7 mouse cellular contexts compared by ENCODE assay signal in the genomic region with DNA sequence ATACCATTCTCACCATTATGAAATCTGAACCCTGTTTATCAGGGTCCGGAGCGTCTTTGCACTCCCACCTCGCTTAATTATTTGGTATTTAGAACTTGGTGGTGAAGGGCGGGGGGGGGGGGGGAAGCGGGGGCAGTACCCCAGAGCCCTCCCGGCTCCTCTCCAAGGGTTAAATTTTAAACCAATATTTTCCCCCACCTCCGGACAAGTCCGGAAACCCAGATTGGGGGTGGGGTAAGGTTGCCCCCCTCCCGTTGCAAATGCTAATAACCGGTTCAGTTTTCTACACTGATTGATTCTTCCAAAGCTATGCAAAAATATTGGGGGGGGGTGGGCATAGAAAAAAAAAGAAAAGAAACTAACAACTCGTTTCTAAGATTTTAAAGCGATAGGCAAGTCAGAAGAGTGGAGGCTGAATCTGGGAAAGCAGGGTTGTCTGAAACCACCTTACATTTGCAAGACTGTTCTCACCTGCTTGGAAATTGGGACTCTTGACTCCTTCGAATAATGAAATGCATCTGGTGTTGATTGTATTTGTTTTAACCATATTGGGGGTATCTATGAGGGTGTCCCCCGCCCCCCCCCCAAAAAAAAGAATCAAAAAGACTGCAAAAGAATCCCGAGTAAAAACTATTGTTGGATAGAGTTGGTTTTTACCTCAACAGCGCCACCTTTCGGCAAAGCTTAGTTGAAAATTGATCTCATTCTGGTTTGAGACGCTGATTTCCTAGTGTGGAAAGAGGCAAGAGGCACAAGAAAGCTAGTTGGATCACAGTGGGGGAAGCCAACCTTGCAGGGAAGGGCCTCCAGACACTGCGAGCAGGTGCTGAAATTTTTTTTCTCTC. TPM values are rescaled to one million over a fixed set of nuclear protein-coding genes. Genes with fewer than 3 reads are reported as not detected.
DNase-seq lines count a peak whose midpoint lies in the region; ATAC-seq and TF ChIP-seq lines count a peak whose summit lies in the region.

No protein-coding gene starts in this region.

- peak overlapping the region; percentile 83 for H3K4me2 ChIP-seq in embryonic facial prominence, embryonic 13.5 days
- peak overlapping the region; percentile 84 for H3K4me2 ChIP-seq in heart, embryonic 12.5 days
- peak overlapping the region; percentile 86 for H3K4me2 ChIP-seq in kidney, postnatal 0 days (ENCODE audit: low read length)
- H3K4me2 ChIP-seq in limb, embryonic 15.5 days = peak overlapping the region; percentile 84
- peak overlapping the region; percentile 61 for H3K4me2 ChIP-seq in stomach, embryonic 14.5 days (replicated peaks; ENCODE audit: low read depth, low read length)

- no peaks in the 10 kb centered on the region for H3K36me3 ChIP-seq in embryonic facial prominence, embryonic 13.5 days
- no peaks in the 10 kb centered on the region for H3K36me3 ChIP-seq in heart, embryonic 12.5 days
- H3K36me3 ChIP-seq in kidney, postnatal 0 days (ENCODE audit: insufficient read depth, low read length) = no peaks in the 10 kb centered on the region
- H3K36me3 ChIP-seq in limb, embryonic 15.5 days = no peaks in the 10 kb centered on the region
- H3K36me3 ChIP-seq in stomach, embryonic 14.5 days (ENCODE audit: control insufficient read depth, insufficient read depth, low read length) = no peaks in the 10 kb centered on the region

- H3K27me3 ChIP-seq in embryonic facial prominence, embryonic 13.5 days = peaks cover 33% of the 10 kb centered on the region
- peaks cover 21% of the 10 kb centered on the region for H3K27me3 ChIP-seq in heart, embryonic 12.5 days (replicated peaks)
- no peaks in the 10 kb centered on the region for H3K27me3 ChIP-seq in kidney, postnatal 0 days (ENCODE audit: insufficient read depth, low read length)
- H3K27me3 ChIP-seq in limb, embryonic 15.5 days = peaks cover 30% of the 10 kb centered on the region
- no peaks in the 10 kb centered on the region for H3K27me3 ChIP-seq in stomach, embryonic 14.5 days (ENCODE audit: control insufficient read depth, insufficient read depth, low read length)

- TF ChIP-seq POLR2A in bone marrow macrophage, adult 2 months (IDR thresholded peaks at IDR 0.05; ENCODE audit: borderline replicate concordance, low read depth, low read length) = no peak

- no peak; the same call in 1 of the 2 replicates for TF ChIP-seq CTCF in bone marrow macrophage, adult 2 months (IDR thresholded peaks at IDR 0.05; ENCODE audit: low read depth, low read length)
- TF ChIP-seq CTCF in kidney, postnatal 0 days (IDR thresholded peaks at IDR 0.05; ENCODE audit: low read depth) = peak; percentile 80

- peak overlapping the region; percentile 88; the same call in 1 of the 2 replicates for H3K27ac ChIP-seq in bone marrow macrophage, adult 2 months (ENCODE audit: insufficient read depth, low read depth, low read length)
- H3K27ac ChIP-seq in embryonic facial prominence, embryonic 13.5 days = no peak overlapping the region; the same call in 1 of the 2 replicates
- no peak overlapping the region for H3K27ac ChIP-seq in heart, embryonic 12.5 days (ENCODE audit: poor library complexity, severe bottlenecking)
- peak overlapping the region; percentile 82; the same call in 1 of the 2 replicates for H3K27ac ChIP-seq in kidney, postnatal 0 days
- H3K27ac ChIP-seq in limb, embryonic 15.5 days = no peak overlapping the region
- H3K27ac ChIP-seq in stomach, embryonic 14.5 days (ENCODE audit: low read length) = no peak overlapping the region

- WGBS in embryonic facial prominence, embryonic 13.5 days = 1% methylated on average over 19 of the region's 19 CpGs
- 3% methylated on average over 19 of the region's 19 CpGs for WGBS in heart, embryonic 12.5 days
- under 1% methylated on average over 19 of the region's 19 CpGs for WGBS in kidney, postnatal 0 days
- WGBS in limb, embryonic 15.5 days = under 1% methylated on average over 19 of the region's 19 CpGs
- WGBS in stomach, embryonic 14.5 days = 1% methylated on average over 19 of the region's 19 CpGs

- ATAC-seq in embryonic facial prominence, embryonic 13.5 days (ENCODE audit: insufficient number of reproducible peaks, insufficient read depth, low FRiP score, low TSS enrichment, low read depth) = no peak
- no peak for ATAC-seq in heart, embryonic 12.5 days (ENCODE audit: insufficient number of reproducible peaks, low FRiP score)
- no peak for ATAC-seq in kidney, postnatal 0 days (replicated peaks; ENCODE audit: low FRiP score, low read depth)
- no peak for ATAC-seq in limb, embryonic 15.5 days (ENCODE audit: insufficient number of reproducible peaks, low FRiP score, low TSS enrichment, low read depth)
- ATAC-seq in stomach, embryonic 14.5 days (ENCODE audit: insufficient number of reproducible peaks, insufficient read depth, low FRiP score, low read depth) = no peak

- H3K9ac ChIP-seq in embryonic facial prominence, embryonic 13.5 days = 0 out of 2 replicates have a peak overlapping the region, but pooled peaks have one; percentile 3
- H3K9ac ChIP-seq in heart, embryonic 12.5 days = peak overlapping the region; percentile 47; the same call in 1 of the 2 replicates
- no peak overlapping the region for H3K9ac ChIP-seq in kidney, postnatal 0 days (ENCODE audit: low read depth, low read length)
- H3K9ac ChIP-seq in limb, embryonic 15.5 days = no peak overlapping the region
- H3K9ac ChIP-seq in stomach, embryonic 14.5 days (replicated peaks; ENCODE audit: low read depth, low read length) = no peak overlapping the region

- H3K4me1 ChIP-seq in bone marrow macrophage, adult 2 months (ENCODE audit: control insufficient read depth, insufficient read depth, low read length) = peaks cover 5% of the 10 kb centered on the region; the same call in 1 of the 2 replicates
- H3K4me1 ChIP-seq in embryonic facial prominence, embryonic 13.5 days = peaks cover 16% of the 10 kb centered on the region
- peaks cover 12% of the 10 kb centered on the region for H3K4me1 ChIP-seq in heart, embryonic 12.5 days (replicated peaks)
- H3K4me1 ChIP-seq in kidney, postnatal 0 days (replicated peaks; ENCODE audit: insufficient read depth, low read length) = no peaks in the 10 kb centered on the region; the same call in 1 of the 2 replicates
- H3K4me1 ChIP-seq in limb, embryonic 15.5 days = peaks cover 22% of the 10 kb centered on the region
- peaks cover 9% of the 10 kb centered on the region; the same call in 1 of the 2 replicates for H3K4me1 ChIP-seq in stomach, embryonic 14.5 days (ENCODE audit: control insufficient read depth, insufficient read depth, low read length)

- no peaks in the 10 kb centered on the region for H3K9me3 ChIP-seq in embryonic facial prominence, embryonic 13.5 days
- no peaks in the 10 kb centered on the region for H3K9me3 ChIP-seq in heart, embryonic 12.5 days (replicated peaks)
- H3K9me3 ChIP-seq in kidney, postnatal 0 days (replicated peaks; ENCODE audit: low read length) = no peaks in the 10 kb centered on the region
- H3K9me3 ChIP-seq in limb, embryonic 15.5 days = no peaks in the 10 kb centered on the region
- no peaks in the 10 kb centered on the region for H3K9me3 ChIP-seq in stomach, embryonic 14.5 days (ENCODE audit: control insufficient read depth, low read depth, low read length)

- peak overlapping the region; percentile 88 for H3K4me3 ChIP-seq in bone marrow macrophage, adult 2 months (ENCODE audit: insufficient read depth, low read length)
- peak overlapping the region; percentile 67 for H3K4me3 ChIP-seq in embryonic facial prominence, embryonic 13.5 days
- H3K4me3 ChIP-seq in heart, embryonic 12.5 days = peak overlapping the region; percentile 71
- H3K4me3 ChIP-seq in kidney, postnatal 0 days (replicated peaks; ENCODE audit: low read depth, low read length) = peak overlapping the region; percentile 77
- H3K4me3 ChIP-seq in limb, embryonic 15.5 days = peak overlapping the region; percentile 60
- peak overlapping the region; percentile 71 for H3K4me3 ChIP-seq in stomach, embryonic 14.5 days (ENCODE audit: low read depth, low read length)

- DNase-seq in kidney, postnatal 0 days (ENCODE audit: low spot score) = peak; percentile 91
- peak; percentile 86 for DNase-seq in naive thymus-derived CD4-positive, alpha-beta T cell, adult 2 months (ENCODE audit: low read depth)

RNA-seq across cellular contexts. Expression of a gene that starts 1.6 kb away (rescaled TPM):
- 328 and 335 TPM in 2 replicates for polyA plus RNA-seq in bone marrow macrophage, adult 2 months (2012; ENCODE audit: insufficient read depth, insufficient read length, missing spikeins)
- 7.9 and 9.0 TPM in 2 replicates for polyA plus RNA-seq in embryonic facial prominence, embryonic 13.5 days (2015; fragmentation: Nextera tagmentation; extraction: Ambion mirVana)
- 2.1 and 2.6 TPM in 2 replicates for polyA plus RNA-seq in heart, embryonic 12.5 days (2016; fragmentation: Nextera tagmentation; extraction: Ambion mirVana)
- 14.5 and 14.8 TPM in 2 replicates for polyA plus RNA-seq in kidney, postnatal 0 days (2015; fragmentation: Nextera tagmentation; extraction: Ambion mirVana)
- polyA plus RNA-seq in limb, embryonic 15.5 days (2015; fragmentation: Nextera tagmentation; extraction: Ambion mirVana) = 8.2 and 8.3 TPM in 2 replicates
- polyA plus RNA-seq in stomach, embryonic 14.5 days (2014; fragmentation: Nextera tagmentation; extraction: Ambion mirVana) = 12.1 and 14.7 TPM in 2 replicates

Comparison
In these comparisons a context has a peak if more than half of its experiments do, and no peak if none do; other contexts are left out.
1. H3K27ac ChIP-seq: peak in bone marrow macrophage, adult 2 months (single experiment) and kidney, postnatal 0 days (single experiment); none in embryonic facial prominence, embryonic 13.5 days (single experiment), heart, embryonic 12.5 days (single experiment), limb, embryonic 15.5 days (single experiment) and stomach, embryonic 14.5 days (single experiment).
2. H3K9ac ChIP-seq: peak in embryonic facial prominence, embryonic 13.5 days (single experiment) and heart, embryonic 12.5 days (single experiment); none in kidney, postnatal 0 days (single experiment), limb, embryonic 15.5 days (single experiment) and stomach, embryonic 14.5 days (single experiment).
3. RNA of a gene that starts 1.6 kb away (polyA plus RNA-seq): 328 to 335 TPM in bone marrow macrophage, adult 2 months; 14.5 to 14.8 TPM in kidney, postnatal 0 days, 12.1 to 14.7 TPM in stomach, embryonic 14.5 days, 8.2 to 8.3 TPM in limb, embryonic 15.5 days, 7.9 to 9.0 TPM in embryonic facial prominence, embryonic 13.5 days and 2.1 to 2.6 TPM in heart, embryonic 12.5 days; every median in the first group is over 10 times any median in the second.
4. Peak in every context shown above with its lines, with median percentiles within 50 percentile points of each other: H3K4me3 ChIP-seq and H3K4me2 ChIP-seq.